Mouse (Mus musculus) heart, adult 2 months (tissue): ENCODE measurements around the gene Rps6ka1. TPM values are rescaled to one million over a fixed set of nuclear protein-coding genes. Genes with fewer than 3 reads are reported as not detected.
"Not testable (repeated sequence)": the region's sequence is repeated elsewhere in the genome, so short reads cannot be mapped to it uniquely, and the experiment has no call there.

Source experiments
- DNase-seq, 2 experiments: peaks; one replicate each; pipeline ENCODE4 v3.0.0; 2021
- H3K27ac ChIP-seq: fragments of 200-600 bp; 2 replicates; pipeline ENCODE4 v1.8.1; 2022
- H3K27me3 ChIP-seq: fragments of 200-500 bp; 2 replicates; pipeline ENCODE4 v1.6.1; 2012; ENCODE audit warnings: mild to moderate bottlenecking, low read length, inconsistent platforms, mixed read lengths; ENCODE audit not compliant: control insufficient read depth, insufficient read depth
- H3K36me3 ChIP-seq: fragments of 200-500 bp; 2 replicates; pipeline ENCODE4 v1.6.1; 2012; ENCODE audit warnings: low read length, inconsistent platforms; ENCODE audit not compliant: control insufficient read depth, insufficient read depth
- H3K4me1 ChIP-seq: fragments of 200-500 bp; 2 replicates; pipeline ENCODE4 v1.6.1; 2011; ENCODE audit warnings: low read length; ENCODE audit not compliant: control insufficient read depth, insufficient read depth
- H3K4me3 ChIP-seq: fragments of 200-600 bp; 2 replicates; pipeline ENCODE4 v1.8.1; 2022
- H3K79me2 ChIP-seq: fragments of 200-500 bp; replicated peaks from 2 replicates; pipeline ENCODE4 v1.6.1; 2012; ENCODE audit warnings: mild to moderate bottlenecking, inconsistent platforms, low read length, moderate library complexity, mixed read lengths; ENCODE audit not compliant: control insufficient read depth, insufficient read depth
- H3K9ac ChIP-seq: fragments of 200-500 bp; 2 replicates; pipeline ENCODE4 v1.6.1; 2012; ENCODE audit warnings: low read depth, mild to moderate bottlenecking, control low read depth, inconsistent platforms, low read length, mixed read lengths
- CTCF ChIP-seq: fragments of 200-600 bp; IDR thresholded peaks from 2 replicates; pipeline ENCODE4 v1.8.1; 2022; ENCODE audit warnings: antibody characterized with exemption, mild to moderate bottlenecking, moderate library complexity
- EP300 ChIP-seq: fragments of 200-500 bp; IDR thresholded peaks from 2 replicates; pipeline ENCODE4 v1.6.1; 2011; ENCODE audit warnings: low read depth, low read length, control low read depth; ENCODE audit not compliant: insufficient read depth
- POLR2A ChIP-seq: fragments of 200-500 bp; IDR thresholded peaks from 2 replicates; pipeline ENCODE4 v1.6.1; 2011; ENCODE audit warnings: mild to moderate bottlenecking, low read depth, low read length, control low read depth; ENCODE audit not compliant: insufficient read depth
- WGBS: fragments of 180-500 bp; shearing (Covaris S2); methylation state at CpG from one replicate; pipeline ENCODE4 v1.1.7; 2018; 5-methylcytosine and 5-hydroxymethylcytosine counted together
- intact Hi-C: fragments of 180-260 bp; cut with DNase I; formaldehyde crosslinking; loops from one replicate; pipeline ENCODE4 v1.15.1; 2025
- polyA plus RNA-seq: library from polyadenylated mRNA; depleted of rRNA; stranded (reverse); fragments of >200 nt; gene quantifications from 2 replicates; pipeline ENCODE4 v1.2.3, GENCODE M21; 2012
- total RNA-seq, 2 experiments: library from RNA; stranded (reverse); gene quantifications; 2 replicates each; pipeline ENCODE4 v1.2.3; 2021

Gene Rps6ka1
- total and polyA plus RNA-seq, 3 experiments = 4.4 to 7.1 (median 4.8) TPM

DNA sequence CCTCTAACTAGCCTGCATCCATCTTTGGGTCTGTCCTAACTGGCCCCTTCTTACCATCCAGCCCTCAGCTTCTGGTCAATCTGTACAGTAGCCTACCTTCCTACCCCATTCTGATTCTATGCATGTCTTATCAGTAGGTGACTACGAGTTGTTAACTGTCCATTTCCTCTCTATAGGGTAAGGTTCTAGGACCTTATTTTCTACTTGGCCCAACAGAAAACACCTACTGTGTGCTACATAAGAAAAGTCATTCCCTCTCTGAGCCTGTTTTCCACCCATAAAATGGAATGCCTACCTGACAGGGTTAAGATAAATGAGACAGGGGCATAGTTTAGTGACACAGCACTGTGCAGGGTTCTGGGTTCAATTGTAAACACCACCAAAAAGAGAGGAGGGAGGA, 41.0 kb downstream of the Rps6ka1 start:
- Histone ChIP-seq H3K27me3 (no peaks in the 10 kb centered on the region), H3K79me2 (no peaks in the 10 kb centered on the region), H3K36me3 (no peaks in the 10 kb centered on the region), H3K27ac (no peak overlapping the region), H3K4me3 (no peak overlapping the region), H3K4me1 (no peaks in the 10 kb centered on the region), H3K9ac (no peak overlapping the region)
- WGBS = 37% methylated on average over 1 of the region's 1 CpGs
- TF ChIP-seq EP300 (no peak), POLR2A (no peak), CTCF (no peak)
- no peak for DNase-seq
- intact Hi-C loops = no loop called here

DNA sequence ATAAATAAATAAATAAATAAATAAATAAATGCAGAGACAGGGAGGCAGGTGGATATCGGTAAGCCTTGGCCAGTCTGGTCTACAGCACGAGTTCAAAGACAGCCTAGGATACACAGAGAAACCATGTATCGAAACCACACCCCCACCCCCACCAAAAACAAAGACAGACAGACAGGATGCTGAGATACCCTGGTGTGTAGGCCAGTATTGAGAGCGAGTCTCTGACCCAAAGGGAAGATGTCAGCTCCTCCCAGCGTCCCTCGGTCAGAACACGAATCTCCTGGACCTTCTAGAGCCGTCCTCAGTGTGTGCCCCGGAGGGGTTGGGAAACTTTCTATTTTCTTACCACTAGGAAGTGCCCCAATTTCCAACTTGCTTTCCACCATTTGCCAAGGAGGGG, 42.5 kb downstream of the Rps6ka1 start:
- Histone ChIP-seq H3K9ac (no peak overlapping the region), H3K27me3 (no peaks in the 10 kb centered on the region), H3K79me2 (no peaks in the 10 kb centered on the region), H3K4me1 (no peaks in the 10 kb centered on the region), H3K27ac (no peak overlapping the region), H3K36me3 (no peaks in the 10 kb centered on the region), H3K4me3 (no peak overlapping the region)
- DNase-seq = no peak
- TF ChIP-seq CTCF = no peak
- TF ChIP-seq EP300 = no peak
- no peak for TF ChIP-seq POLR2A
- 84% methylated on average over 9 of the region's 9 CpGs for WGBS
- intact Hi-C loops = no loop called here

DNA sequence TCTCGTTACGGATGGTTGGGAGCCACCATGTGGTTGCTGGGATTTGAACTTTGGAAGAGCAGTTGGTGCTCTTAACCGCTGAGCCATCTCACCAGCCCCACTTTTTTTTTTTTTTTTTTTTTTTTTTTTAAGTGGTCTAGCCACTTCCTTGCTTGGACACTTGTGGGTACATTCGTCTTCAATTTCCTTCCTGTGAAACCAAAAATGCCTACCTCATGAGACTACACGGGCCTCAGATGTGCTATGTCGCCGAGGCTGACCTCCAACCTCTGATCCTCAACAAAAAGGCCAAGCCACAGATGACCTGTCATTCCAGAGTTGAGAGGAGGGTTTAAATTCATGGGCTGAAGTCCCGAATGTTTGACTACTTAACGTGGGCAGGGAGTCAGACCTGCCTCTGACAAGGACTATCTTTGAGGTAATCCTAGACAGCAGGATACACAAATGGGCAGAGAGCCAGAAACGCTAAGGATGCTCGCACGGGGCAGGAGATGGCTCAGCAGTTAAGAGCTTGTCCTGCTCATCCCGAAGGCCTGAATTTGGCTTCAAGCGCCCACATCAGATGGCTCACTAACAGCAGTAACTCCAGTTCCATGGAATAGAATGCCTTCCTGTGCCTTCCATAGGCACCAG, 43.3 kb downstream of the Rps6ka1 start:
- Histone ChIP-seq H3K4me3 (no peak overlapping the region), H3K79me2 (no peaks in the 10 kb centered on the region), H3K27ac (no peak overlapping the region), H3K4me1 (no peaks in the 10 kb centered on the region), H3K9ac (no peak overlapping the region), H3K36me3 (no peaks in the 10 kb centered on the region), H3K27me3 (no peaks in the 10 kb centered on the region)
- DNase-seq = no peak
- intact Hi-C loops = no loop called here
- TF ChIP-seq CTCF (no peak), EP300 (no peak), POLR2A (no peak)
- WGBS = 63% methylated on average over 14 of the region's 14 CpGs

DNA sequence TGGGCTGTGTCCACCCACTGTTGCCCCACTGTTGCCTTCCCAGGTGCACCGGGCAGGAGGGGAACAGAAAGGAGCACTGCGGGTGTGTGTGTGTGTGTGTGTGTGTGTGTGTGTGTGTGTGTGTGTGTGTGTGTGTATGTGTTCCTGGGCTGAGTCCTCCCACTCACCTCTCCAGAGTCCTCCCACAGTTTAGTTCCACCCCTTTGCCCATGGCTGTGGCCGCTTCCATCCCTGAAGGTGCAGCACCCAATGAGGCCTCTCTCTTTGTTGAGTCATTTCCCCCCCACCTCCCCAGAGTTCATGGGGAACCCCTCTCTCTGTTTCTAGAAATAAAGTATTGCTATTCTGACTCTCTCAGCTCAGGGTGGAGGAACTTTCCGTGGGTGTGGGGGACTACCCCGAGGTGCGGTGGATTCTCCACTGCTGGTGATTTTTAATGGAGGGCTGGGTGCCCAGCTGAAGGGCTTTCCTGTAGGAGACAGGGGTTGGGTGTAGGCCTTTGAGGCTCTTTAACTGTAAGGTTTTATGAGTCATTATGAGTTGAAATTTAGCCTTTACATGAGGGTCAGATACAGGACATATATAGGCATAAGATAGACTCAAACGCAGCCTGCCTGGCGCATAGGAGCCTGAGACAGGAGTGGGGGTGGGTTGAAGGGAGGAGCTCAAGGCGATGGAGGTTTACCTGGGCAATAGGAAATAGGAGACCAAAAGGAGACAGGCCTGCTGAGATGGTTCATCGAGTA, 44.4 kb downstream of the Rps6ka1 start:
- DNase-seq = no peak
- Histone ChIP-seq H3K27me3 (no peaks in the 10 kb centered on the region), H3K79me2 (no peaks in the 10 kb centered on the region), H3K27ac (no peak overlapping the region), H3K36me3 (no peaks in the 10 kb centered on the region), H3K4me1 (no peaks in the 10 kb centered on the region), H3K9ac (no peak overlapping the region), H3K4me3 (no peak overlapping the region)
- 78% methylated on average over 10 of the region's 10 CpGs for WGBS
- TF ChIP-seq POLR2A (no peak), EP300 (no peak)
- intact Hi-C loops = no loop called here

DNA sequence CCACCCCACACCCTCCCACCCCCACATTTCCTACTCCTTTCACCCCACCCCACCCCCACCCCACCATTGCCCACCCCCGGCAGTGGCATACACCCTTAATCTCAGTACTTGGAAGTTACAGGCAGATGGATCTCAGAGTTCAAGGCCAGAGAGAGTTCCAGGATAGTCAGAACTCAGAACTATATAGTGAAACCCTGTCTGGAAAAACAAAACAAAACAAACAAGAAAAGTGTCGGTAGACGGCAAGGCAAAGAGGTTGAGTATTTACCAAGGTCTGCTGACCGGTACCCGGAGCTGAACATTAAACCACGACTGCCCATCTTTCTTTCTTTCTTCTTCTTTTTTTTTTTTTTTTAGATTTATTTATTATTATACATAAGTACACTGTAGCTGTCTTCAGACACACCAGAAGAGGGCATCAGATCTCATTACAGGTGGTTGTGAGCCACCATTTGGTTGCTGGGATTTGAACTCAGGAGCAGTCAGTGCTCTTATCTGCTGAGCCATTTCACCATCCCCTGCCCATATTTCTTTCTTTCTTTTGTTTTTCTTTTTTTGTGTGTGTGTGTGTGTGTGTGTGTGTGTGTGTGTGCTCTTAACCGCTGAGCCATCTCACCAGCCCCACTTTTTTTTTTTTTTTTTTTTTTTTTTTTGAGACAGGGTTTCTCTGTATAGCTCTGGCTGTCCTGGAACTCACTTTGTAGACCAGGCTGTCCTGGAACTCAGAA, 45.7 kb downstream of the Rps6ka1 start:
- H3K4me3 ChIP-seq, H3K27me3 ChIP-seq, H3K27ac ChIP-seq, intact Hi-C loops, H3K36me3 ChIP-seq, H3K79me2 ChIP-seq, DNase-seq, H3K9ac ChIP-seq, H3K4me1 ChIP-seq: not testable (repeated sequence)
- 86% methylated on average over 6 of the region's 7 CpGs for WGBS

DNA sequence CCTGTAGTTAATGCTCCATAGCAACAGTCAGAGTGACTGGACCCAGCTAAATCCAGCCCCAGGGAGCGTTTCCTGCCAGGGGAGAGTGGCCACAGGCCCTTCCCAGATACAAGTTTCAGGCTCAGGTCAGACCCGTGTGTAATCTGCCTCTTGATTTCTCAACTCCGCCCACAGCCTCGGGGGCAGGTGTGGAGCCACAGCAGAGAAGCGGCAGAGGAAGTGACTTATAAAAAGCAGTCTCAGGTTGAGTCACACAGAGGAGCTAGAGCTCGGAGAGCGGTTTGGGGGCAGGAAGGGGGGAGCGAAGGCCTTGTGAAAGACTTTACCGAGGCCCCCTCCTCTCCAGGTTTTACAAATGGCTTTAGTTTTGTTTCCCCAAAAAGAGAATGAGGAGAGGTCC, 46.6 kb downstream of the Rps6ka1 start:
- Histone ChIP-seq H3K36me3 (no peaks in the 10 kb centered on the region), H3K79me2 (no peaks in the 10 kb centered on the region), H3K9ac (no peak overlapping the region), H3K27ac (no peak overlapping the region), H3K4me3 (no peak overlapping the region), H3K4me1 (no peaks in the 10 kb centered on the region), H3K27me3 (no peaks in the 10 kb centered on the region)
- TF ChIP-seq EP300 (no peak), CTCF (no peak)
- intact Hi-C loops = no loop called here
- WGBS = 39% methylated on average over 9 of the region's 9 CpGs
- DNase-seq = peak in 1 of 2 experiments; percentile 62
